Mouse (Mus musculus) bone marrow macrophage, adult 2 months (primary cell): ENCODE measurements around the gene Rpp25l.

Experiments used
- CTCF ChIP-seq: IDR thresholded peaks from 2 replicates; pipeline ENCODE4 v1.5.1; 2012; ENCODE audit warnings: low read depth, mild to moderate bottlenecking, low read length, moderate library complexity
- POLR2A ChIP-seq: IDR thresholded peaks from 2 replicates; pipeline ENCODE4 v1.6.1; 2012; ENCODE audit warnings: mild to moderate bottlenecking, low read depth, low read length, borderline replicate concordance

DNA sequence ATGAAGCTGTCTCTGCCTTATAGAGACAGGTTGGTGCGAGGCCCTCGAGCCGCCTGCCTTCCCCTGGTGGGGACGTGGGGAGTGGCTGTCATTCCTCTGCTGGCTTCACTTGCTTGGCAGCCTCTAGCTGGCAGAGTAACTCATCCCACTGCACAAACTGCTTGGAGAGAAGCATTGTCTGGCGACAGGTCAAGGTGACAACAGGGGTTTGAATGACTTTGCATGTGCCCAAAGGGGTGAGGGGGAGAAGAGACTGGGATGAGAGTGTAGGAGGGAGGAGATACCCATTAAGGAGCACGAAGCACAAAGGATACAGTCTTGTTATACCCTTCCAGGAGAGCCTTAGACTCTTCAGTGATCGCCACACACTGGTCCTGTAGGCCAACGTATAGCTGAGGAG lies 1.7 kb upstream of the Rpp25l start:
- TF ChIP-seq POLR2A (no peak), CTCF (no peak)
